Mouse (Mus musculus) CH12.LX (cell line): Measurements from ENCODE around the gene Vav1.

Experiments used
- CHD2 ChIP-seq: IDR thresholded peaks from 2 replicates; pipeline ENCODE4 v1.6.1; 2011; ENCODE audit warnings: low read length, improper control_type of control experiment
- CTCF ChIP-seq, 2 experiments: IDR thresholded peaks in 1 of 2; conservative IDR thresholded peaks in 1 of 2; 2 replicates each; pipeline ENCODE4 v1.5.1; 2011 to 2012; ENCODE audit warnings: low read depth in 2 of 2, low read length in 2 of 2, improper control_type of control experiment in 1 of 2, inconsistent platforms in 1 of 2, mild to moderate bottlenecking in 1 of 2, moderate library complexity in 1 of 2
- MAFK ChIP-seq: IDR thresholded peaks from 2 replicates; pipeline ENCODE4 v1.6.1; 2011; ENCODE audit warnings: low read length, improper control_type of control experiment; ENCODE audit not compliant: insufficient replicate concordance
- MXI1 ChIP-seq: IDR thresholded peaks from 2 replicates; pipeline ENCODE4 v1.6.1; 2011; ENCODE audit warnings: mild to moderate bottlenecking, low read depth, low read length, improper control_type of control experiment
- NRF1 ChIP-seq: IDR thresholded peaks from 2 replicates; pipeline ENCODE4 v1.6.1; 2014; ENCODE audit warnings: low read depth, mild to moderate bottlenecking, inconsistent platforms, low read length, improper control_type of control experiment, moderate library complexity
- POLR2A ChIP-seq: IDR thresholded peaks from 2 replicates; pipeline ENCODE4 v1.6.1; 2011; ENCODE audit warnings: low read depth, mild to moderate bottlenecking, improper control_type of control experiment, low read length

DNA sequence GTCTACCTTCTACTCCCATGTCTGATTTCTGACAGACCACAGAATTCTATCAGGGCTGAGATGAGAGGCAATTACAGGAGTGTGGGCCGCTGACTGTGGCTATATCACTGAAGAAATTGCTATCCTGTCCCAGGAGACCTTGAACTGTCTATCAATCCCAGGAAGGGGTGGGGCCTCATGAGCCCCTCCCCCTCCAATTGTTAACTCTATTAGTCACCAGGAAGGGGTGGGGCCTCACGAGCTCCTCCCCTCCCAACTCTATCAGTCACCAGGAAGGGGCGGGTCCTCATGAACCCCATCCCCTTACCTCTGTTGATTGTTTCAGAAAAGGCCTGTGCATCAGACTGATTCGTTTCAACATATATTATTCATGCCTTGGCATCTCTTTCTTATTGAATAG, 53.3 kb downstream of the Vav1 start:
- TF ChIP-seq CHD2: no peak
- TF ChIP-seq CTCF (conservative IDR thresholded peaks at IDR 0.05 in 1 of 2, IDR thresholded peaks at IDR 0.05 in 1 of 2; ENCODE audit: low read depth in 2 of 2, low read length in 2 of 2): no peak
- no peak for TF ChIP-seq MXI1
- no peak for TF ChIP-seq NRF1
- no peak for TF ChIP-seq POLR2A
- no peak for TF ChIP-seq MAFK
